Mouse (Mus musculus): ENCODE measurements around the gene Zfp36l2. TPM values are rescaled to one million over a fixed set of nuclear protein-coding genes. Genes with fewer than 3 reads are reported as not detected.

Zfp36l2 gene
- polyA plus RNA-seq, 1 experiment from 2014 or later: 9.6 TPM

- Histone ChIP-seq H3K4me1 (ENCODE audit: control insufficient read depth in 2 of 2, insufficient read depth in 2 of 2, low read length in 2 of 2) (peaks cover 24 to 30% of the 10 kb centered on the region in 2 experiments), H3K9me3 (ENCODE audit: control insufficient read depth, low read length) (no peaks in the 10 kb centered on the region), H3K9ac (ENCODE audit: low read length) (no peak overlapping the region), H3K27me3 (ENCODE audit: control insufficient read depth, insufficient read depth, low read length) (no peaks in the 10 kb centered on the region), H3K36me3 (ENCODE audit: control insufficient read depth, insufficient read depth, low read length) (no peaks in the 10 kb centered on the region), H3K4me3 (ENCODE audit: control insufficient read depth in 1 of 2, insufficient read depth in 1 of 2, low read depth in 1 of 2, low read length in 2 of 2) (no peak overlapping the region), H3K4me2 (ENCODE audit: low read length) (no peak overlapping the region), H3K27ac (replicated peaks in 1 of 2; ENCODE audit: control insufficient read depth in 1 of 2, insufficient read depth in 1 of 2, low read depth in 2 of 2, low read length in 2 of 2) (peak overlapping the region in 1 of 2 experiments; percentile 55; a peak in 2 of 4 replicates)
- WGBS: 37% methylated on average over 6 of the region's 6 CpGs
- ATAC-seq (ENCODE audit: insufficient number of reproducible peaks, insufficient read depth, low FRiP score, low read depth): peak; percentile 18; the same call in 1 of the 2 replicates
Measured at GRCm38 (mm10) chr17:84161231-84161854, 26.4 kb downstream of the Zfp36l2 start.

GRCm38 (mm10) chr17:84158891-84159290 is 28.9 kb downstream of the Zfp36l2 start:
- Histone ChIP-seq H3K4me3 (ENCODE audit: control insufficient read depth in 1 of 2, insufficient read depth in 1 of 2, low read depth in 1 of 2, low read length in 2 of 2) (no peak overlapping the region), H3K9me3 (ENCODE audit: control insufficient read depth, low read length) (no peaks in the 10 kb centered on the region), H3K9ac (ENCODE audit: low read length) (no peak overlapping the region), H3K4me1 (ENCODE audit: control insufficient read depth in 2 of 2, insufficient read depth in 2 of 2, low read length in 2 of 2) (peaks cover 24 to 35% of the 10 kb centered on the region in 2 experiments), H3K36me3 (ENCODE audit: control insufficient read depth, insufficient read depth, low read length) (no peaks in the 10 kb centered on the region), H3K27ac (replicated peaks in 1 of 2; ENCODE audit: control insufficient read depth in 1 of 2, insufficient read depth in 1 of 2, low read depth in 2 of 2, low read length in 2 of 2) (no peak overlapping the region), H3K27me3 (ENCODE audit: control insufficient read depth, insufficient read depth, low read length) (no peaks in the 10 kb centered on the region), H3K4me2 (ENCODE audit: low read length) (no peak overlapping the region)
- ATAC-seq (ENCODE audit: insufficient number of reproducible peaks, insufficient read depth, low FRiP score, low read depth): no peak
- WGBS: 79% methylated on average over 15 of the region's 15 CpGs

GRCm38 (mm10) chr17:84158461-84158795 is 29.3 kb downstream of the Zfp36l2 start:
- Histone ChIP-seq H3K4me2 (ENCODE audit: low read length) (no peak overlapping the region), H3K9me3 (ENCODE audit: control insufficient read depth, low read length) (no peaks in the 10 kb centered on the region), H3K27ac (replicated peaks in 1 of 2; ENCODE audit: control insufficient read depth in 1 of 2, insufficient read depth in 1 of 2, low read depth in 2 of 2, low read length in 2 of 2) (no peak overlapping the region), H3K27me3 (ENCODE audit: control insufficient read depth, insufficient read depth, low read length) (no peaks in the 10 kb centered on the region), H3K36me3 (ENCODE audit: control insufficient read depth, insufficient read depth, low read length) (no peaks in the 10 kb centered on the region), H3K9ac (ENCODE audit: low read length) (no peak overlapping the region), H3K4me1 (ENCODE audit: control insufficient read depth in 2 of 2, insufficient read depth in 2 of 2, low read length in 2 of 2) (peaks cover 24 to 37% of the 10 kb centered on the region in 2 experiments), H3K4me3 (ENCODE audit: control insufficient read depth in 1 of 2, insufficient read depth in 1 of 2, low read depth in 1 of 2, low read length in 2 of 2) (no peak overlapping the region)
- 85% methylated on average over 12 of the region's 12 CpGs for WGBS
- no peak for ATAC-seq (ENCODE audit: insufficient number of reproducible peaks, insufficient read depth, low FRiP score, low read depth)

- H3K4me2 ChIP-seq (ENCODE audit: low read length): no peak overlapping the region
- H3K9ac ChIP-seq (ENCODE audit: low read length): no peak overlapping the region
- H3K9me3 ChIP-seq (ENCODE audit: control insufficient read depth, low read length): no peaks in the 10 kb centered on the region
- no peak overlapping the region for H3K27ac ChIP-seq (replicated peaks in 1 of 2; ENCODE audit: control insufficient read depth in 1 of 2, insufficient read depth in 1 of 2, low read depth in 2 of 2, low read length in 2 of 2)
- peaks cover 28 to 41% of the 10 kb centered on the region in 2 experiments for H3K4me1 ChIP-seq (ENCODE audit: control insufficient read depth in 2 of 2, insufficient read depth in 2 of 2, low read length in 2 of 2)
- no peaks in the 10 kb centered on the region for H3K27me3 ChIP-seq (ENCODE audit: control insufficient read depth, insufficient read depth, low read length)
- no peak for ATAC-seq (ENCODE audit: insufficient number of reproducible peaks, insufficient read depth, low FRiP score, low read depth)
- WGBS: 45% methylated on average over 6 of the region's 6 CpGs
- no peaks in the 10 kb centered on the region for H3K36me3 ChIP-seq (ENCODE audit: control insufficient read depth, insufficient read depth, low read length)
- no peak overlapping the region for H3K4me3 ChIP-seq (ENCODE audit: control insufficient read depth in 1 of 2, insufficient read depth in 1 of 2, low read depth in 1 of 2, low read length in 2 of 2)
Measured at GRCm38 (mm10) chr17:84157743-84158460, 29.8 kb downstream of the Zfp36l2 start.

GRCm38 (mm10) chr17:84156748-84157742 is 30.7 kb downstream of the Zfp36l2 start:
- no peak overlapping the region for H3K4me2 ChIP-seq (ENCODE audit: low read length)
- no peaks in the 10 kb centered on the region for H3K9me3 ChIP-seq (ENCODE audit: control insufficient read depth, low read length)
- H3K27ac ChIP-seq (replicated peaks in 1 of 2; ENCODE audit: control insufficient read depth in 1 of 2, insufficient read depth in 1 of 2, low read depth in 2 of 2, low read length in 2 of 2): no peak overlapping the region
- WGBS: 54% methylated on average over 19 of the region's 19 CpGs
- no peaks in the 10 kb centered on the region for H3K36me3 ChIP-seq (ENCODE audit: control insufficient read depth, insufficient read depth, low read length)
- H3K9ac ChIP-seq (ENCODE audit: low read length): no peak overlapping the region
- no peak for ATAC-seq (ENCODE audit: insufficient number of reproducible peaks, insufficient read depth, low FRiP score, low read depth)
- no peaks in the 10 kb centered on the region for H3K27me3 ChIP-seq (ENCODE audit: control insufficient read depth, insufficient read depth, low read length)
- no peak overlapping the region for H3K4me3 ChIP-seq (ENCODE audit: control insufficient read depth in 1 of 2, insufficient read depth in 1 of 2, low read depth in 1 of 2, low read length in 2 of 2)
- H3K4me1 ChIP-seq (ENCODE audit: control insufficient read depth in 2 of 2, insufficient read depth in 2 of 2, low read length in 2 of 2): peaks cover 32 to 44% of the 10 kb centered on the region in 2 experiments

GRCm38 (mm10) chr17:84156227-84156573 is 31.5 kb downstream of the Zfp36l2 start:
- H3K27ac ChIP-seq (replicated peaks in 1 of 2; ENCODE audit: control insufficient read depth in 1 of 2, insufficient read depth in 1 of 2, low read depth in 2 of 2, low read length in 2 of 2): no peak overlapping the region

GRCm38 (mm10) chr17:84155516-84156226 is 32.1 kb downstream of the Zfp36l2 start:
- H3K4me2 ChIP-seq (ENCODE audit: low read length): no peak overlapping the region
- no peaks in the 10 kb centered on the region for H3K36me3 ChIP-seq (ENCODE audit: control insufficient read depth, insufficient read depth, low read length)
- no peaks in the 10 kb centered on the region for H3K9me3 ChIP-seq (ENCODE audit: control insufficient read depth, low read length)
- peaks cover 24 to 32% of the 10 kb centered on the region in 2 experiments for H3K4me1 ChIP-seq (ENCODE audit: control insufficient read depth in 2 of 2, insufficient read depth in 2 of 2, low read length in 2 of 2)
- ATAC-seq (ENCODE audit: insufficient number of reproducible peaks, insufficient read depth, low FRiP score, low read depth): no peak
- 76% methylated on average over 8 of the region's 8 CpGs for WGBS
- no peaks in the 10 kb centered on the region for H3K27me3 ChIP-seq (ENCODE audit: control insufficient read depth, insufficient read depth, low read length)
- no peak overlapping the region for H3K4me3 ChIP-seq (ENCODE audit: control insufficient read depth in 1 of 2, insufficient read depth in 1 of 2, low read depth in 1 of 2, low read length in 2 of 2)
- no peak overlapping the region for H3K27ac ChIP-seq (replicated peaks in 1 of 2; ENCODE audit: control insufficient read depth in 1 of 2, insufficient read depth in 1 of 2, low read depth in 2 of 2, low read length in 2 of 2)
- no peak overlapping the region for H3K9ac ChIP-seq (ENCODE audit: low read length)

More at GRCm38 (mm10) chr17:84156227-84156573, 31.5 kb downstream of the Zfp36l2 start:
- Histone ChIP-seq H3K9ac (ENCODE audit: low read length) (no peak overlapping the region), H3K27me3 (ENCODE audit: control insufficient read depth, insufficient read depth, low read length) (no peaks in the 10 kb centered on the region), H3K4me1 (ENCODE audit: control insufficient read depth in 2 of 2, insufficient read depth in 2 of 2, low read length in 2 of 2) (peaks cover 26 to 35% of the 10 kb centered on the region in 2 experiments), H3K9me3 (ENCODE audit: control insufficient read depth, low read length) (no peaks in the 10 kb centered on the region), H3K36me3 (ENCODE audit: control insufficient read depth, insufficient read depth, low read length) (no peaks in the 10 kb centered on the region), H3K4me2 (ENCODE audit: low read length) (no peak overlapping the region), H3K4me3 (ENCODE audit: control insufficient read depth in 1 of 2, insufficient read depth in 1 of 2, low read depth in 1 of 2, low read length in 2 of 2) (no peak overlapping the region)
- ATAC-seq (ENCODE audit: insufficient number of reproducible peaks, insufficient read depth, low FRiP score, low read depth): no peak
- WGBS: 68% methylated on average over 13 of the region's 13 CpGs

Data from heart, embryonic 14.5 days (tissue).